Comparison of ENCODE assay signal across 12 mouse cellular contexts in genomic region chr7:36308106-36308620, GRCm38 (mm10).
"Had no signal": no experiment of that assay in that cellular context is flagged by ENCODE, and none has a peak within 500 bp of the region (broad histone marks: within the 10 kb centered on the region; RNA-seq: fewer than 3 reads in every experiment).

No protein-coding gene starts in this region.

- DNase-seq: kidney, adult 18-20 months; kidney, adult 9 months; kidney, postnatal 36 days; layer of hippocampus, postnatal 36 days; liver, embryonic 13.5 days; lung, adult 2 months; lung, postnatal 14 days; lung, postnatal 4 days; retina, postnatal 1 day; thymus, adult 2 months; thymus, postnatal 14 days; thymus, postnatal 4 days had no signal
